Mouse (Mus musculus): Measurements from ENCODE around the gene Ywhag.

GRCm38 (mm10) chr5:135962492-135963279 lies 28.3 kb upstream of the Ywhag start:
- TF ChIP-seq GATA1 (IDR thresholded peaks at IDR 0.05; ENCODE audit: borderline replicate concordance, low read length): no peak
- TF ChIP-seq FLI1 (IDR thresholded peaks at IDR 0.05; ENCODE audit: low read length): no peak
